Mouse (Mus musculus) cerebellum, adult 11-12 months (tissue): Measurements from ENCODE around the gene Tecpr2.

Source experiments
- DNase-seq: peaks from one replicate; pipeline ENCODE4 v3.0.0; 2022

The Tecpr2 gene

DNA sequence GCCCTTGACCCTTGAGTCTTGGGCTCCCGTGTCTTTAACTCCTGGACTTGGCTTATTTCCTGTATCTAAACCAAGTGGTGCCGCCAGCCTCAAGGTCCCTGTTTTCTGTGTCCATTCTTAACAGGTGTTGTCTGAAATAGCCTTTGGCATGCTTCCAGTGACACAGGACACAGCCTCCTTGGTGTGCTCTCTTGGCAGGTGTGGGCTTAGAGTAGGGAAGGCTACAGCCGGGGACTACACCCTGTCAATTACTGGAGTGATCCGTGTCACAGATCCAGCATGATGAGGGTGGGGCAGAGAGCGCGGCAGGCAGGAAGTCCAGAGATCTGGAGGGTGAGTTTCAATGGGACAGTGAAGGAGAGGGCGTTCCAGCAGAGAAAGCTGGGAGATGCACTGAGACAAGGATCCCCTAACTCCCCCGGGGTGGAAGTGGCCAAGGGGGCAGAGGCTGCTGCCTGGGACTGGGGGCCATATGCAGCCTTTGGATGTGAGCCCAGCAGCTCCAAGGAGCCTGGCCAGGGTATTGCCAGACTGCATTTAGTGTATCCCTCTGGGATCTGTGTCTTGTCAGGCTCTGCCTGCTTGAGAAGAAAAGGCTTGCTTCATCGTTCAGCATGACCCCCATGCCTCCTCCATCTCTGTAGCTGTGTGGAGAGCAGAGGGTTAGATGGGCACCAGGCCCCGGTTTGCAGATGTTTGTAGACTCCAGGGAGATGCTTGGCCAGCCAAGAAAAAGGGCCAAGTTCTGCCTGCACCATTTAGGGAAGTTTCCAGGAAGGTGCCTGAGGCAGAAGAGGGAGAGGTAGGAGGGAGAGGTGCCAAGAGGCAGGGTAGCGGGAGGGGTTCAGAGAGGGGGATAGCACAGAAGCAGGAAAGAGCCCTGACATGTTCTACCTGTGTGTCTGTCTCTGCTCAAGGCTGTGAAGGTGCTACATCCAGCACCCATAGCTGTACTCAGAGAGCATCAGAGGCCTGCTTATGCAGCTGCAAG, 119.7 kb downstream of the Tecpr2 start:
- DNase-seq: peak; percentile 53

DNA sequence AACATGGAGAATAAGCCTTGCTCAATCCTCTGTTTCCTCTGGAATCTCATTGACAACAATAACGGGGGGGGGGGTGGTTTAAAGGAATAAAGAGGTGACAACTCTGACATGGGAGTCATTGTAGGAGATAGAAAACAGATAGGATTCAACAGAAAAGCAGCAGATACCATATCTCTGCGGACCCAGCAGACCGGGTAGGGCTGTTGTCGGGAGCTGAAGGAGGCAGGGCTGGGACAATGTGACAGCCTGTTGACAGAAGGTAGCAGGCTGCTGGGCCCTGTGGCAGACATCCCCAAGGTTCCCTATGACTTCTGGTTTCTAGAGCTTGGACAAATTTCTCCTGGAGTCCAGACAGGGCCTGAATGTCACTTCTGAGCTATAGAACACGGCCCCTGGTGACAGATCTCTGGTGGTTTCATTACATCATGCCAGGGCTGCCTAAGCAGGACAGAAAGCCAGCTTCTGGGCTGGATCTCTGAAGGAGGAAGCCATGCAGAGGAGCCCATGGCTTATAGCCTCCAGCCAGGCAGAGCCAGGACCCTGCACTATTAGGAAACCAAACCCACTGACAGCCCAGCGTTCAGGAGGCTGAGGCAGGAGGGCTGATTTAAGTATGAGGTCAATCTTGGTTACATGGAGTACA, 120.7 kb downstream of the Tecpr2 start:
- DNase-seq: no peak

DNA sequence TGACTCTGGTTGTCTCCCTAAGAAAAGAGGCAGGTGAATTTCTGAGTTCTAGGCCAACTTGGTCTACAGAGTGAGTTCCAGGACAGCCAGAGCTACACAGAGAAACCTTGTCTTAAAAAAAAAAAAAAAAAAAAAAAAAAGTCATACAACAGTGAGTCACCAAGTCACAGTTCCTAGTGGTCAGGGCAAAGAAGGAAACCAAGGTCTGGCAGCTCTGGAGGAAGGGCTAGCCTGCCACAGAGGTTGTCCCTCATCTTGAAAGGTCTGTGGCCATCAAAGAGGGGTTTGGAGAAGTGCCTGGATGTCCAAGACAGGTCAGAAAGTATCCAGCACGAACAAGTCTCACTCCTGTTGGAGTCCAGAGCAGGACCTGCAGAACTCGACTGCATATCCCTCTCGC, 127.7 kb downstream of the Tecpr2 start:
- no peak for DNase-seq

DNA sequence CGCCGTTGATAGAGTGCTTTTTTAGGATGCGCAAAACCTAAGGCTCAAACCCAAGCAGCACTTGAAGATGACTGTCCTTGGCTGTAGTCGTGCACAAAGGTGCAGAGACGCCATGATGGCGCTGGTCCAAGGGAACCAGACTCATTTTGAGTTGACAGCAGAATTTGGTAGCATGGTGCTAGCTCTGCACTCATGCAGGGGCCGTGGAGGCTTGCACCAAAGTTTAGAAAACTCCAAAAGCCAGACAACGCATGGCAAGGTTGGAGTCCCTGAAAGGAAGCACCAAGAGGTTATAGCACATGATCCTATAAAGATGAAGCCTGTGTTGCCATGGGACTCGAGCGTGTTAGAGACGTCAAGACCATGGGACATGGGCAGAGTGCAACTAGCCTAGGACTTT, 129.0 kb downstream of the Tecpr2 start:
- no peak for DNase-seq

DNA sequence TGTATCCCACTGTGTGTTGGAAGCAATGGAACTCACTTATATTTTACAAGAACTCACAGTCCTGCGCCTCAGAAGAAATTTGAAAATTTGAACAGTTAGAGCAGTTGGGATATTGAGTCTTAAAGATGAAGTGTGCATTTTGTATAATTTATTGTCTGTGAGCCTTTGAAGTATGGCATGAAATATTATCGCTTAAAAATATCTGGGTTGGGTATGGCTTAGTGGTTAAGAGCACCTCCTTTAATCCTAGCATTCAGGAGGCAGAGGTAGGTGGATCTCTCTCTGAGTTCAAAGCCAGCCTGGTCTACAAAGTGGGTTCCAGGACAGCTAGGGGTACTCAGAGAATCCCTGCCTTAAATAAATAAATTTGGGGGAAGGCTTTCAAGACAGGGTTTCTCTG, 130.0 kb downstream of the Tecpr2 start:
- DNase-seq: no peak

GRCm38 (mm10) chr12:111021138-111021537, 132.1 kb downstream of the Tecpr2 start:
- no peak for DNase-seq

DNA sequence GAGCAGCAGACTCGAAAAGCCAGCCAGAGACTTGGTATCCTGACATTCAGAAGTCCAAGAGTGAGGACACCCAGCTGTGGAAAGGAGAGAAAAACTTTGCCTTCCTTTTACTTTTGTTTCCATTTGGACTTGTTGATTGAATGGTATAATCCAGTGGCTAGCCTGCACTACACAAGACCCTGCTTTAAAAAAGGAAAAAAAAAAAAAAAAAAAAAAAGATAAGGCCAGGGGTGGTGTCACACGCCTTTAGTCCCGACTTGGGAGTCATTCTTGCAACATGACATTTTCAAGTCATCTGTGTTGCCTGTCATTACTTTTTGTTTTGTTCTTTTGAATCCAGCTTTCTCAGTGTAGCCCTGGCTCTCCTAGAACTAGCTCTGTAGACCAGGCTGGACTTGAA, 132.5 kb downstream of the Tecpr2 start:
- no peak for DNase-seq
